Mouse (Mus musculus): ENCODE results near the gene Fam117a.
"Not testable (repeated sequence)": the region's sequence is repeated elsewhere in the genome, so short reads cannot be mapped to it uniquely, and the experiment has no call there.

Gene Fam117a

GRCm38 (mm10) chr11:95392708-95393499, 56.1 kb downstream of the Fam117a start:
- DNase-seq (ENCODE audit: low read depth, low spot score), result no peak

GRCm38 (mm10) chr11:95393500-95393816, 56.6 kb downstream of the Fam117a start:
- no peak for DNase-seq (ENCODE audit: low read depth, low spot score)

GRCm38 (mm10) chr11:95394112-95394511, 57.3 kb downstream of the Fam117a start:
- DNase-seq (ENCODE audit: low read depth, low spot score), result no peak

GRCm38 (mm10) chr11:95396548-95396947, 59.7 kb downstream of the Fam117a start:
- no peak for DNase-seq (ENCODE audit: low read depth, low spot score)

GRCm38 (mm10) chr11:95397843-95398835, 61.3 kb downstream of the Fam117a start:
- peak; percentile 74 for DNase-seq (ENCODE audit: low read depth, low spot score)

GRCm38 (mm10) chr11:95399520-95400020, 62.8 kb downstream of the Fam117a start:
- DNase-seq (ENCODE audit: low read depth, low spot score), result no peak

- DNase-seq (ENCODE audit: low read depth, low spot score), result no peak
These were observed 64.8 kb downstream of the Fam117a start for GRCm38 (mm10) chr11:95401568-95401967.

- no peak for DNase-seq (ENCODE audit: low read depth, low spot score)
These were observed 65.4 kb downstream of the Fam117a start for GRCm38 (mm10) chr11:95402196-95402595.

- no peak for DNase-seq (ENCODE audit: low read depth, low spot score)
These were observed 65.9 kb downstream of the Fam117a start for GRCm38 (mm10) chr11:95402658-95403101.

- DNase-seq (ENCODE audit: low read depth, low spot score), result no peak
These were observed 66.8 kb downstream of the Fam117a start for GRCm38 (mm10) chr11:95403382-95404340.

GRCm38 (mm10) chr11:95405771-95406170, 69.0 kb downstream of the Fam117a start:
- no peak for DNase-seq (ENCODE audit: low read depth, low spot score)

- not testable (repeated sequence) for DNase-seq (ENCODE audit: low read depth, low spot score)
These were observed 69.6 kb downstream of the Fam117a start for GRCm38 (mm10) chr11:95406398-95406797.

- DNase-seq (ENCODE audit: low read depth, low spot score), result no peak
These were observed 72.8 kb downstream of the Fam117a start for GRCm38 (mm10) chr11:95409450-95410112.

GRCm38 (mm10) chr11:95411453-95412013, 74.7 kb downstream of the Fam117a start:
- no peak for DNase-seq (ENCODE audit: low read depth, low spot score)

GRCm38 (mm10) chr11:95412615-95413014, 75.8 kb downstream of the Fam117a start:
- no peak for DNase-seq (ENCODE audit: low read depth, low spot score)

- DNase-seq (ENCODE audit: low read depth, low spot score), result peak; percentile 74
These were observed 77.1 kb downstream of the Fam117a start, which contains the start of gene Spop for GRCm38 (mm10) chr11:95413641-95414535. Spop (plus strand) TSS chr11:95414080.

- DNase-seq (ENCODE audit: low read depth, low spot score), result peak; percentile 93
These were observed 77.8 kb downstream of the Fam117a start for GRCm38 (mm10) chr11:95414536-95415161.

- no peak for DNase-seq (ENCODE audit: low read depth, low spot score)
These were observed 79.1 kb downstream of the Fam117a start for GRCm38 (mm10) chr11:95415931-95416330.

GRCm38 (mm10) chr11:95417341-95417740, 80.5 kb downstream of the Fam117a start:
- DNase-seq (ENCODE audit: low read depth, low spot score), result no peak
